ENCODE assay signal across 14 mouse cellular contexts in genomic region chr3:32535692-32536091, GRCm38 (mm10). TPM values are rescaled to one million over a fixed set of nuclear protein-coding genes. Genes with fewer than 3 reads are reported as not detected.
"Had no signal": no experiment of that assay in that cellular context is flagged by ENCODE, and none has a peak within 500 bp of the region (broad histone marks: within the 10 kb centered on the region; RNA-seq: fewer than 3 reads in every experiment).

No protein-coding gene starts in this region.

- H3K9ac ChIP-seq: limb, embryonic 15.5 days; lung, embryonic 15.5 days; midbrain, embryonic 13.5 days had no signal

- H3K4me2 ChIP-seq: limb, embryonic 15.5 days; lung, embryonic 15.5 days; midbrain, embryonic 13.5 days had no signal

- H3K4me3 ChIP-seq: limb, embryonic 15.5 days; lung, embryonic 15.5 days; midbrain, embryonic 13.5 days had no signal

- H3K27ac ChIP-seq: limb, embryonic 15.5 days; lung, embryonic 15.5 days; macrophage; midbrain, embryonic 13.5 days; stomach, postnatal 0 days had no signal

- DNase-seq: kidney, adult 8-10 months; kidney, postnatal 25 days; layer of hippocampus, adult 9-11 months; layer of hippocampus, postnatal 36 days; lung, postnatal 14 days; right cerebral cortex, adult 18-20 months; thymus, postnatal 14 days had no signal

- ATAC-seq: intestine, embryonic 16.5 days; midbrain, embryonic 13.5 days had no signal

- H3K9me3 ChIP-seq: limb, embryonic 15.5 days; lung, embryonic 15.5 days; midbrain, embryonic 13.5 days had no signal

- H3K27me3 ChIP-seq: limb, embryonic 15.5 days; lung, embryonic 15.5 days; midbrain, embryonic 13.5 days had no signal

- H3K4me1 ChIP-seq: limb, embryonic 15.5 days; lung, embryonic 15.5 days had no signal

RNA-seq across cellular contexts. Expression of gene Kcnmb3, which starts 43.7 kb away (rescaled TPM):
- total RNA-seq: midbrain, postnatal 0 days had no signal
- polyA plus RNA-seq: intestine, embryonic 16.5 days; limb, embryonic 15.5 days; lung, embryonic 15.5 days; macrophage had no signal
